ENCODE assay signal across 8 mouse cellular contexts in genomic region chr1:84695517-84696411, GRCm38 (mm10). TPM values are rescaled to one million over a fixed set of nuclear protein-coding genes. Genes with fewer than 3 reads are reported as not detected.
DNase-seq lines count a peak whose midpoint lies in the region; ATAC-seq lines count a peak whose summit lies in the region.

Gene Dner (minus strand): TSS chr1:84696221.

- H3K4me1 ChIP-seq in hindbrain, embryonic 10.5 days (replicated peaks): peaks cover 20% of the 10 kb centered on the region
- peaks cover 12% of the 10 kb centered on the region for H3K4me1 ChIP-seq in lung, embryonic 15.5 days

- H3K9ac ChIP-seq in lung, embryonic 15.5 days: no peak within 1 kb of the TSS

- H3K36me3 ChIP-seq in hindbrain, embryonic 10.5 days: no peaks in the 10 kb centered on the region
- no peaks in the 10 kb centered on the region for H3K36me3 ChIP-seq in lung, embryonic 15.5 days

- peak within 1 kb of the TSS; percentile 86 for H3K4me2 ChIP-seq in lung, embryonic 15.5 days

- H3K4me3 ChIP-seq in hindbrain, embryonic 10.5 days: peak within 1 kb of the TSS; percentile 80
- H3K4me3 ChIP-seq in lung, embryonic 15.5 days: peak within 1 kb of the TSS; percentile 42

- peak within 1 kb of the TSS; percentile 84 for H3K27ac ChIP-seq in hindbrain, embryonic 10.5 days
- H3K27ac ChIP-seq in lung, embryonic 15.5 days: no peak within 1 kb of the TSS

- DNase-seq in Muller cell, postnatal 12 days (ENCODE audit: inconsistent ontology term): peak; percentile 91
- peak; percentile 57 for DNase-seq in cerebellum, adult 9-11 months
- DNase-seq in frontal cortex, postnatal 10 days (ENCODE audit: low spot score in 2 of 2): peak; percentile 68 to 77
- peak; percentile 90 for DNase-seq in hindbrain, embryonic 10.5 days (ENCODE audit: low spot score)
- DNase-seq in layer of hippocampus, postnatal 10 days (ENCODE audit: low spot score in 2 of 2): peak; percentile 73 to 80
- peak; percentile 72 for DNase-seq in ovary, postnatal 10 days (ENCODE audit: low spot score)
- DNase-seq in thymus, postnatal 25 days: peak; percentile 44

- under 1% methylated on average over 75 of the region's 75 CpGs for WGBS in hindbrain, embryonic 10.5 days
- WGBS in lung, embryonic 15.5 days: under 1% methylated on average over 73 of the region's 75 CpGs

- ATAC-seq in lung, embryonic 15.5 days (ENCODE audit: borderline replicate concordance, extremely low read depth, low FRiP score, low TSS enrichment): peak; percentile 92

- H3K9me3 ChIP-seq in hindbrain, embryonic 10.5 days: no peaks in the 10 kb centered on the region
- no peaks in the 10 kb centered on the region for H3K9me3 ChIP-seq in lung, embryonic 15.5 days

- H3K27me3 ChIP-seq in hindbrain, embryonic 10.5 days (ENCODE audit: insufficient read depth, poor library complexity, severe bottlenecking): peaks cover 39% of the 10 kb centered on the region
- H3K27me3 ChIP-seq in lung, embryonic 15.5 days: peaks cover 20% of the 10 kb centered on the region

RNA-seq across cellular contexts. Expression of gene Dner, which starts in this region (rescaled TPM):
- polyA plus RNA-seq in hindbrain, embryonic 10.5 days (2016; fragmentation: Nextera tagmentation; extraction: Ambion mirVana): 8.2 and 37.3 TPM in 2 replicates
- 100 to 1,000 TPM; 228 to 234 TPM for total RNA-seq in layer of hippocampus, postnatal 10 days (2021)
- 1.6 and 1.7 TPM in 2 replicates for polyA plus RNA-seq in lung, embryonic 15.5 days (2015; fragmentation: Nextera tagmentation; extraction: Ambion mirVana)
